Mouse (Mus musculus) stomach, postnatal 0 days (tissue): Measurements from ENCODE around the gene Zkscan5.

Source experiments
- CTCF ChIP-seq: IDR thresholded peaks from 2 replicates; pipeline ENCODE4 v1.5.1; 2016; ENCODE audit warnings: antibody characterized with exemption, low read depth, mild to moderate bottlenecking, moderate library complexity
- EP300 ChIP-seq: optimal IDR thresholded peaks from 2 replicates; pipeline ENCODE3; 2016; ENCODE audit warnings: antibody characterized with exemption

DNA sequence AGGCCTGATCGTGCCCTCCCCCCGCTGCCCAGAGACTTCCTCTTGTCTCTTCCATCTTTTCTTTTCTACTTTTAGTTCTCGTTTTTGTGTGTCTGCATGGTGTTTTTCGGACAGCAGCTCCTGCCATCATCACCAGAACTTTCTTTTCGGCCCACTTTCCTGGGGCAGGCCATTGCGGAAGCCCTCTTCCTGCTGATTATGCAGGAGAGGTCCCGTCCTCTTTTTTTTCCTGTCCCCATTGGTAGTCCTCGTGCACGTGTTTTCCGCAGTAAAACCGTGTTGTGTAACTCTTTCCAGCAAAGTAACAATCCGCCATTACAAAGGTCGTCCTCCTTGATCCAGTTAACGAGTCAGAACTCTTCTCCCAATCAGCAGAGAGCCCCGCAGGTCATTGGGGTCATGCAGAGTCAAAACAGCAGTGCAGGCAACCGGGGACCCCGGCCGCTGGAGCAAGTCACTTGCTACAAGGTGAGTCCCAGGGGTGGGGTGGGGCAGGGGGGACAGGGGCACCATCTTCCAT lies 25.8 kb upstream of the Zkscan5 start:
- no peak for TF ChIP-seq CTCF
- TF ChIP-seq EP300, result no peak
